ENCODE assay signal across 12 mouse cellular contexts in genomic region chr17:68433576-68433975, GRCm38 (mm10).
"Had no signal": no experiment of that assay in that cellular context is flagged by ENCODE, and none has a peak within 500 bp of the region (broad histone marks: within the 10 kb centered on the region; RNA-seq: fewer than 3 reads in every experiment).

No protein-coding gene starts in this region.

- DNase-seq: retina, postnatal 1 day; right cerebral cortex, adult 18-20 months; right cerebral cortex, postnatal 14 days; right cerebral cortex, postnatal 25 days; right cerebral cortex, postnatal 4 days; spleen, adult 18-20 months; thymus, adult 18-20 months; thymus, adult 2 months; thymus, postnatal 14 days; thymus, postnatal 25 days; thymus, postnatal 36 days; thymus, postnatal 4 days had no signal
